Mouse (Mus musculus) kidney, embryonic 14.5 days (tissue): Measurements from ENCODE around the gene Banf2. TPM values are rescaled to one million over a fixed set of nuclear protein-coding genes. Genes with fewer than 3 reads are reported as not detected.

Experiments used
- polyA plus RNA-seq: library from polyadenylated mRNA; unstranded; fragments of >200 nt; fragmentation: Nextera tagmentation; extraction: Ambion mirVana; gene quantifications from 2 replicates; pipeline ENCODE4 v1.2.1, GENCODE M21; 2014

The Banf2 gene
- polyA plus RNA-seq, 1 experiment from 2014 or later, result not detected

Other genes with a start within 250 kb of the Banf2 start
- 1.0 and 1.7 TPM in 2 replicates for gene Bfsp1, start 169.9 kb upstream of the Banf2 start, polyA plus RNA-seq
- gene Dstn, start 117.7 kb upstream of the Banf2 start, polyA plus RNA-seq, result 319 and 404 TPM in 2 replicates
- gene Rrbp1, start 21.8 kb upstream of the Banf2 start, polyA plus RNA-seq, result 95.4 and 97.1 TPM in 2 replicates
- 20.2 and 21.9 TPM in 2 replicates for gene Mgme1, start 237.6 kb downstream of the Banf2 start, polyA plus RNA-seq
- 138 and 155 TPM in 2 replicates for gene Snx5, start 237.8 kb downstream of the Banf2 start, polyA plus RNA-seq